Mouse (Mus musculus) spleen, adult 2 months (tissue): ENCODE data around the gene Ubtf. TPM values are rescaled to one million over a fixed set of nuclear protein-coding genes. Genes with fewer than 3 reads are reported as not detected.

Experiments
- DNase-seq, 2 experiments: peaks; one replicate each; pipeline versions ENCODE4 v3.0.0 to v3.0.0-alpha.2; 2012 to 2021; ENCODE audit warnings: low spot score in 2 of 2, low read depth in 1 of 2
- H3K27ac ChIP-seq: fragments of 200-500 bp; 2 replicates; pipeline ENCODE4 v1.5.1; 2012; ENCODE audit warnings: low read length, inconsistent platforms; ENCODE audit not compliant: insufficient read depth
- H3K27me3 ChIP-seq: fragments of 200-500 bp; 2 replicates; pipeline ENCODE4 v1.6.1; 2012; ENCODE audit warnings: mild to moderate bottlenecking, moderate library complexity, low read length, inconsistent platforms; ENCODE audit not compliant: control insufficient read depth, insufficient read depth
- H3K36me3 ChIP-seq: fragments of 200-500 bp; 2 replicates; pipeline ENCODE4 v1.6.1; 2012; ENCODE audit warnings: mild to moderate bottlenecking, low read length, inconsistent platforms; ENCODE audit not compliant: control insufficient read depth, insufficient read depth
- H3K4me1 ChIP-seq: fragments of 200-500 bp; 2 replicates; pipeline ENCODE4 v1.6.1; 2011; ENCODE audit warnings: inconsistent platforms; ENCODE audit not compliant: control insufficient read depth, insufficient read depth, insufficient read length
- H3K4me3 ChIP-seq: fragments of 200-500 bp; 2 replicates; pipeline ENCODE4 v1.5.1; 2011; ENCODE audit warnings: mild to moderate bottlenecking, inconsistent platforms; ENCODE audit not compliant: insufficient read depth, insufficient read length; ENCODE audit errors: extremely low read depth
- CTCF ChIP-seq: fragments of 200-500 bp; IDR thresholded peaks from 2 replicates; pipeline ENCODE4 v1.5.1; 2011; ENCODE audit warnings: mild to moderate bottlenecking, inconsistent platforms; ENCODE audit not compliant: insufficient read depth, insufficient read length, insufficient replicate concordance; ENCODE audit errors: extremely low read depth
- POLR2A ChIP-seq: fragments of 200-500 bp; IDR thresholded peaks from 2 replicates; pipeline ENCODE4 v1.6.1; 2011; ENCODE audit warnings: low read depth, low read length, inconsistent platforms
- WGBS: fragments of 180-500 bp; shearing (Covaris S2); methylation state at CpG from one replicate; pipeline ENCODE4 v1.1.7; 2018; 5-methylcytosine and 5-hydroxymethylcytosine counted together
- polyA plus RNA-seq: library from polyadenylated mRNA; depleted of rRNA; stranded (reverse); fragments of >200 nt; gene quantifications from 2 replicates; pipeline ENCODE4 v1.2.3, GENCODE M21; 2012

The Ubtf gene
- polyA plus RNA-seq, 1 experiment, result 29.9 TPM

- TF ChIP-seq CTCF (no peak), POLR2A (no peak)
- H3K27ac ChIP-seq, result no peak overlapping the region
- peaks cover 38% of the 10 kb centered on the region for H3K36me3 ChIP-seq
- no peak overlapping the region for H3K4me3 ChIP-seq
- WGBS, result 93% methylated on average over 4 of the region's 4 CpGs
- H3K27me3 ChIP-seq, result no peaks in the 10 kb centered on the region
- H3K4me1 ChIP-seq, result peaks cover 26% of the 10 kb centered on the region; the same call in 1 of the 2 replicates
- no peak for DNase-seq
Measured at GRCm38 (mm10) chr11:102311966-102312365, 7.6 kb downstream of the Ubtf start.

GRCm38 (mm10) chr11:102310768-102311695 lies 8.5 kb downstream of the Ubtf start:
- Histone ChIP-seq H3K27me3 (no peaks in the 10 kb centered on the region), H3K36me3 (peaks cover 46% of the 10 kb centered on the region), H3K4me1 (peaks cover 22% of the 10 kb centered on the region; the same call in 1 of the 2 replicates), H3K4me3 (no peak overlapping the region), H3K27ac (no peak overlapping the region)
- WGBS, result 85% methylated on average over 33 of the region's 38 CpGs
- DNase-seq, result no peak
- TF ChIP-seq POLR2A (no peak), CTCF (no peak)

- WGBS, result 86% methylated on average over 22 of the region's 22 CpGs
- Histone ChIP-seq H3K36me3 (peaks cover 46% of the 10 kb centered on the region), H3K27me3 (no peaks in the 10 kb centered on the region), H3K4me3 (peak overlapping the region; percentile 55; the same call in 1 of the 2 replicates), H3K27ac (no peak overlapping the region; the same call in 1 of the 2 replicates), H3K4me1 (peaks cover 17% of the 10 kb centered on the region; the same call in 1 of the 2 replicates)
- no peak for TF ChIP-seq CTCF
- TF ChIP-seq POLR2A, result no peak; the same call in 1 of the 2 replicates
- no peak for DNase-seq
Measured at GRCm38 (mm10) chr11:102309821-102310617, 9.5 kb downstream of the Ubtf start.

GRCm38 (mm10) chr11:102308979-102309378 lies 10.6 kb downstream of the Ubtf start:
- peak overlapping the region; percentile 55; the same call in 1 of the 2 replicates for H3K4me3 ChIP-seq
- WGBS, result 1% methylated on average over 27 of the region's 27 CpGs
- peak overlapping the region; percentile 76 for H3K27ac ChIP-seq
- peak; percentile 88 to 94 for DNase-seq
- peaks cover 17% of the 10 kb centered on the region; the same call in 1 of the 2 replicates for H3K4me1 ChIP-seq
- TF ChIP-seq POLR2A (no peak), CTCF (peak; percentile 94)
- H3K36me3 ChIP-seq, result peaks cover 40% of the 10 kb centered on the region
- no peaks in the 10 kb centered on the region for H3K27me3 ChIP-seq

- Histone ChIP-seq H3K27ac (no peak overlapping the region), H3K4me1 (peaks cover 17% of the 10 kb centered on the region; the same call in 1 of the 2 replicates), H3K36me3 (peaks cover 31% of the 10 kb centered on the region), H3K4me3 (no peak overlapping the region), H3K27me3 (no peaks in the 10 kb centered on the region)
- 88% methylated on average over 9 of the region's 9 CpGs for WGBS
- TF ChIP-seq POLR2A (no peak), CTCF (no peak)
- no peak for DNase-seq
Measured at GRCm38 (mm10) chr11:102308104-102308503, 11.4 kb downstream of the Ubtf start.

GRCm38 (mm10) chr11:102305359-102305758 lies 14.2 kb downstream of the Ubtf start:
- Histone ChIP-seq H3K36me3 (peaks cover 22% of the 10 kb centered on the region), H3K4me1 (peaks cover 13% of the 10 kb centered on the region; the same call in 1 of the 2 replicates), H3K4me3 (no peak overlapping the region), H3K27ac (no peak overlapping the region), H3K27me3 (no peaks in the 10 kb centered on the region)
- WGBS, result 67% methylated on average over 3 of the region's 3 CpGs
- TF ChIP-seq POLR2A (no peak), CTCF (no peak)
- no peak for DNase-seq
